Mouse (Mus musculus): ENCODE results near the gene Thsd4.

Thsd4 gene

GRCm38 (mm10) chr9:60063191-60063720 is 458.6 kb downstream of the Thsd4 start:
- DNase-seq (ENCODE audit: low read depth), result no peak

- no peak for DNase-seq (ENCODE audit: low read depth)
Observed at GRCm38 (mm10) chr9:60056131-60056530, 465.7 kb downstream of the Thsd4 start.

GRCm38 (mm10) chr9:60054951-60055350 is 466.9 kb downstream of the Thsd4 start:
- DNase-seq (ENCODE audit: low read depth), result no peak

GRCm38 (mm10) chr9:60053117-60053516 is 468.7 kb downstream of the Thsd4 start:
- no peak for DNase-seq (ENCODE audit: low read depth)

DNA sequence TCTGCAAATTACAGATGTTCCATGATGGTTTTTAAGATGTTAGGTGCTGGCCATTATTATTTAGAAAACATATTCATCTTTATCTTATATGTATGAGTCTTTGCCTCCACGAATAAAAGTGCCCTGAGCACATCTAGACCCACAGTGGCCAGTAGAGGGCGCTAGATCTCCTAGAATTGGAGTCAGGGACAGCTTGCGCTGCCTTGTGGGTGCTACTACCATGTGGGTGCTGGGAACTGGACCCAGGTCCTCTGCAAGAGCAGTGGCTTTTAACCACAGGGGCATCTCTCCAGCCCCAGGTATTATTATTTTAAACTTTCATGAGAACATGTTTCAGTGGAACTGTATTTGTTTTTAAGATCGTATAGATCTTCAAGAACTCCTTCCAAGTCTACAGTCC is 469.4 kb downstream of the Thsd4 start:
- no peak for DNase-seq (ENCODE audit: low read depth)

DNA sequence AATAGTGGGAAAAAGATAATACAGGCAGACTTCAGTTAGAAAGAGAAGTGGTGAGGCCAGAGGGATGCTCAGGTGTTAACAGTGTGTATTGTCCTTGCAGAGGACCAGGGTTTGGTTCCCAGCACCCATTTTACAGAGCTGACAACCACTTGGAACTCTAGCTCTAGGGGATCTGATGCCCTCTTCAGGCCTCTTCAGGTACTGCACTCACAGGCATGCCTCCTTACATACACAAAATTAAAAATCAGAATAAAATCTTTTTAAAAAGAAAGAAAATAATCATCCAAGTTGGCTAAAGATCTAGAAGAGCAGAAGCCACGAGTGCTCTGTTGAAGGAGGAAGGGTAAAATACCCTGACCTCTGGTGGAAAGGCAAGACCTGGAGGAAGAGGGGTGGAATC is 478.7 kb downstream of the Thsd4 start:
- no peak for DNase-seq (ENCODE audit: low read depth)

- no peak for DNase-seq (ENCODE audit: low read depth)
Observed at GRCm38 (mm10) chr9:60034883-60035282, 487.0 kb downstream of the Thsd4 start.

DNA sequence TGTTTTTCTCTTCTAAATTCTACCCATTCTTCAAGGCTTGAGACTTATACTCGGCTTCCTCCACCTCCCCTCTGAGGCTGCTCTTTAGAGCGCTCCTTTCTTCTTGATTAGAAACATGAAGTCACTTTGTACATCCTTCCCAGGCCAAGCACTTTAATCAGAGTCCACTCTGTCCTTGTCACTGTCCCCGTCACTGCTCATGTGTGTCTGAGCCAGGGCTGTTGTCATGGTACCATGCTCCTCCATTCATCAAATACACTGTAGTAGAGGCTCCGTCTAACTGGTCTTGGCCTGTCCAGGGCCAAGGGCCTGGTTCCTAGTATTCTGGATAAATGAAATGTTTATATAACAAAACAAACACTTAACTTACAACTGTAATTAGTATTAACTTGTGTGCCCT is 494.6 kb downstream of the Thsd4 start:
- no peak for DNase-seq (ENCODE audit: low read depth)

DNA sequence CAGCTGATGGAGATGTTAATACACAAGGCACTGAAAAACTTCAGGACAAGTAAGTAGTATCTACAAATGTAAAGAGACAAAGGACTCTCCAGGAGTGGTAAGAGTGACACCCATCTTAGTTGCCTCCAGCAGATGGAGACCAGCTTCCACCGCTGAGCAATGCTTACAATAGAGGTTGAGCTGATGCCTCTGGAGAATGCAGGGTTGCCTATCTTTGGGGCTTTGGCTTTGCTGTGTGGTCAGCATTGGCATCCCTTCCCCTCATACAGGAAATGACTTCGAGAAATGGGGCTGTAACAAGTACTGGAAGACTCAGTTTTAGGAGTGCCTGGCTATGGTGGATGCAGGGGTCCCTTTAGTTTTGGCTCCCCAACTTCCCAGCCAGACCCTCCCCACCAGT is 495.1 kb downstream of the Thsd4 start:
- DNase-seq (ENCODE audit: low read depth), result no peak

- no peak for DNase-seq (ENCODE audit: low read depth)
Observed at GRCm38 (mm10) chr9:60025919-60026318, 495.9 kb downstream of the Thsd4 start.

- DNase-seq (ENCODE audit: low read depth), result no peak
Observed at GRCm38 (mm10) chr9:60024971-60025370, 496.9 kb downstream of the Thsd4 start.

DNA sequence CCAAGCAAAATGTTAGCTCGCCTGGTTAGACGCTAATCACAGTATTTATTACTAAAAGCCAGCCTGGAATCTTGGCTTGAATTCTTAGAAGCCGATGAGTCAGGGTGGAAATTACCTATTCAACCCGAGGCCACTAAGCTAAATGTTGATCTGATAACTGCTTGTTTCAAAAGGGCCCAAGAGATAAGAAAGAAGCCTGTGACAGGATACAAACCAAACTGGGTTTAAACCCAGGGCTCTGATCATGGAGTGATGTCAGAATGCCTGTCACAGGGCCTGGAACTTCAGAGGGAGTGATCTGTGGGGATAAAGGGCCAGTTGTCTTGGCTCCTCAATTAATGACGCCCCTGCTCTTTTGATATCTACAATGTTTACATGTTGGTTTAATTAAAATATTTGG is 497.3 kb downstream of the Thsd4 start:
- no peak for DNase-seq (ENCODE audit: low read depth)

DNA sequence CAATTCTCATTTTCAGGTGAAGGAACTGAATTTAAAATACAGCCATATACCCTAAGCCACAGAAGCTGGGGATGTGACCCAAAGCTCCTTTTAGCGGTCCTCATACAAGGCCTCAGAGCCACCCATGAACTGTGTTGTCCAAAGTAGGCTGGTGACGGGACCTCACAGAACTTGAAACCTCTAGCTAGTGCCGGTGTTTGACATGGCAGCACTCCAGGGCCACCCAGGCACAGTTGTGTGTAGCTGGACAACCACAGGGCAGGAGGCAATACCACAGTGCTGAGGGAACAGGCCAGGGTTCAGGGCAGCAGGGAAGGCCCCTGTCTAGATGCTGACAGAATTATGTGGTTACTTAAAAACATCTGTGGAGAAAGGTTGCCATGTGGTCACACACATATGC is 499.5 kb downstream of the Thsd4 start:
- DNase-seq (ENCODE audit: low read depth), result no peak

- no peak for DNase-seq (ENCODE audit: low read depth)
Observed at GRCm38 (mm10) chr9:60020444-60020843, 501.4 kb downstream of the Thsd4 start.

- no peak for DNase-seq (ENCODE audit: low read depth)
Observed at GRCm38 (mm10) chr9:60010285-60010684, 511.6 kb downstream of the Thsd4 start.

DNA sequence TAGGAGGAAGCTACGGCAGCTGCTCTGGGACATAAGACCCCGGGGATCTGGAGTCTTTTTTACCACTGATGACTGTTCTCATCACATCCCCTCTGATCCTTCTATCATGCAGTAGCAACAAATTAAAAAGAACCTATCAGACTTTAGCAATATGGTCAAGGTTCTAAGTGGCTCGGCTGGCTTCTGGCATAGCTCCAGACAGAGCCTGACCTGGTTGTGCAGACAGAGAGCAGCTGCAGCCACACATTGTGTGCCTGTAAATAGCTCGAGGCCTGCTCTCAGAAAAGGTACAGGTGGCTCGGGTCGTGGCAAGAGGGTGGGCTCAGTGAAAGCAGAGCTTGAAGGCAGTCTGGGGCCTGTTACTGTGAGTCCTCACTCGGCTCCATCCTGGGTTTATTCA is 512.9 kb downstream of the Thsd4 start:
- no peak for DNase-seq (ENCODE audit: low read depth)

GRCm38 (mm10) chr9:60002323-60002722 is 519.5 kb downstream of the Thsd4 start:
- DNase-seq (ENCODE audit: low read depth), result no peak

DNA sequence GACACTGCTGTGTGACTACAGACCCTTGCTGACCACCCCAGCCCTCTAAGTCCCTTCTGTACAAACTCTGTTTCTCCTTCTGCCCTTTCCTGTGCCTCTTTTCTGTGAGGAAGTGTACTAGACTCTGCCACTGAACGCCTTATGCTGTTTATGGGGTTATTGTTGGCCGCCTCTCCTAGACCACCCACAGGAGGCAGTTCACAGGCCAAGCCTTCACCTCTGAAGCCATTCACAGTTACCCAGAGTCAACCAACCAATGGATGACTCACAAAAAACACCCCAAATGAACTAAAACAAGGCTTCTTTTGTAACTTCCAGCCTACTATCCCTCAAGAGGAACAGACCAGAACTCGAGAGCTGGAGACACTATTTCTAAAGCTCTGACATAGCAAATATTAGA is 520.4 kb downstream of the Thsd4 start:
- no peak for DNase-seq (ENCODE audit: low read depth)

DNA sequence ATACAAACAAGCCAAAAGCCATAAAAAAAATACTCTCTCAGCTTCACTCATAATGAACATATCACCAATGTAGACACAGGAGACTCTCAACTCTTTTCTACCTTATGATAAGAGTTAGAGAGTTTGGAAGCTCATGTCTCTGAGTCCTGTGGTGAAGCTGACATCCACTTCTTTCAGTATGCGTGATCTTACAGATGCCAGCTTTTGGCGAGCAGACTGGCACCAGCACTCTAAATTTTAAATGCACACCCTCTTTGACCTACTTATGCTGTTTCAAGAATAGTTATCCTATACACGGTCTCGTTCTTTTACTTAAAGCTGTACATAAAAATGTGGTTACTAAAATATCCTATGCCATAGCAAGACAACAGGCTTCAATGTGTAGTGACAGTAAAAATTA is 524.1 kb downstream of the Thsd4 start:
- DNase-seq (ENCODE audit: low read depth), result no peak

- DNase-seq (ENCODE audit: low read depth), result no peak
Observed at GRCm38 (mm10) chr9:59991407-59991806, 530.4 kb downstream of the Thsd4 start.

DNA sequence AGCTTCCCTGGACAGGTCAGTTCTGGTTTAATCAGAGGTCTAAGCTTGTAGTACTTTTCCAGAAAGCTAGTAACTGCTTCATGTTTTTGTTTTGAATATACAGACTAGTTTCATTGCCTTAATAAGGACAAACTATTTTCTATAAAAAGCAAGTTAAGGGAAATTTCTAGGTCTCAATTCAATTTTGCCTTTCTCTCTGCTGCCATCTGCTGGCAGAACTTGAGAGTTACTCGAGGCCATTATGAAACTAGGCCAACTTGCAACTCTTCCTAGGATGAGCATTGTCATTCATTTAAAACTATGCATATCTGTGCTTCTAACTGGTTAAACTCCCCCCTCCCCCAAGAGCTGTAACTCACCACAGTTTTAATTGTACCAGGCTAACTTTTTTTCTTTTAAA is 532.0 kb downstream of the Thsd4 start:
- peak; percentile 46 for DNase-seq (ENCODE audit: low read depth)

- DNase-seq (ENCODE audit: low read depth), result no peak
Observed at GRCm38 (mm10) chr9:59985900-59986572, 535.8 kb downstream of the Thsd4 start.

GRCm38 (mm10) chr9:59981116-59981515 is 540.7 kb downstream of the Thsd4 start:
- no peak for DNase-seq (ENCODE audit: low read depth)

- DNase-seq (ENCODE audit: low read depth), result no peak
Observed at GRCm38 (mm10) chr9:59971263-59971662, 550.6 kb downstream of the Thsd4 start.
